Comparison of ENCODE assay signal across 8 mouse cellular contexts in the genomic region with DNA sequence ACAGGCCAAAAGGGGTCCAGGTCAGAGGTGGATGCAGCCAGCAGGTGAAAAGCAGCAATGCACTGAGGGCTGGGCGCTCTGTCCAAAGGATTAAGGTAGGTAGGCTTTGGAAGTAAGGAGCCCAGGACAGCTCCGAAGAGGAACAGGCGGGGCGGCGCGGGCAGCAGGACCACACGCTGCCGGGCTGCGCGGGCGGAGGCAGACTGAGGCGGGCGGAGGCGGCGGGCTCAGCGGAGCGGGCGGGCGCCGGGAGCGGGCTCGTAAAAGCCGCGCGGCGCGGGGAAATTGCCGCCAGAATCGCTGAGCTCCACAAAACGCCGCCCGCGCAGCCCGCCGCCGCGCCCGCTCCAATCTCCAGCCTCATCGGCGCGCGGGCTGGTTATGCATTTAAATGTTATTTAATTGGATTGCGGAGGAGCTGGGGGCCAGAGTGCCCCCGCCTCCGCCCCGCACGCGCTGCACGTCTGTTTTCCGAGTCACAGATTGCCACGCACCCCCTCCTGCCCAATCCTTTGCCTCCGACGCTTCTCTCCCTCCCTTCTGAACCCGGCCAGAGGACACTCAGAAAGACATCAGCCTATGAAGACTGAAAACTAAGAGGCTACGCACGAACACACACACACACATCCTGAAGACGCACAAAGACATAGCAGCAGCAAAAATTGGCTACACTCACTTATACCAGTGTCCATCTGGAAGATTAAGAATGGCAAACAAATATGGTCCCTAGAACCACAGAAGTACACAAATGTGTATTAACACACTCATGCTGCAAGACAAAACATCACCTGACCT. TPM values are rescaled to one million over a fixed set of nuclear protein-coding genes. Genes with fewer than 3 reads are reported as not detected.
DNase-seq lines count a peak whose midpoint lies in the region; ATAC-seq lines count a peak whose summit lies in the region.

No protein-coding gene starts in this region.

- 2% methylated on average over 57 of the region's 57 CpGs for WGBS in heart, embryonic 13.5 days
- 1% methylated on average over 56 of the region's 57 CpGs for WGBS in forebrain, embryonic 14.5 days
- WGBS in liver, embryonic 11.5 days: 1% methylated on average over 57 of the region's 57 CpGs

- peak overlapping the region; percentile 86 for H3K4me2 ChIP-seq in heart, embryonic 13.5 days
- H3K4me2 ChIP-seq in forebrain, embryonic 14.5 days (ENCODE audit: low read length): peak overlapping the region; percentile 68
- peak overlapping the region; percentile 58 for H3K4me2 ChIP-seq in liver, embryonic 11.5 days

- ATAC-seq in heart, embryonic 13.5 days (ENCODE audit: extremely low read depth, insufficient number of reproducible peaks, low FRiP score, low TSS enrichment): no peak
- ATAC-seq in forebrain, embryonic 14.5 days: peak; percentile 68
- ATAC-seq in liver, embryonic 11.5 days (replicated peaks; ENCODE audit: low FRiP score): no peak

- peaks cover 4% of the 10 kb centered on the region for H3K4me1 ChIP-seq in heart, embryonic 13.5 days
- peaks cover 10% of the 10 kb centered on the region for H3K4me1 ChIP-seq in forebrain, embryonic 14.5 days (ENCODE audit: control insufficient read depth, insufficient read depth, low read length)
- H3K4me1 ChIP-seq in liver, embryonic 11.5 days (replicated peaks; ENCODE audit: control insufficient read depth, insufficient read depth, low read length): no peaks in the 10 kb centered on the region

- intact Hi-C loops in heart, postnatal 25 days (cut with DNase I): no loop called here

- H3K27me3 ChIP-seq in heart, embryonic 13.5 days (replicated peaks): peaks cover 93% of the 10 kb centered on the region
- H3K27me3 ChIP-seq in forebrain, embryonic 14.5 days (replicated peaks; ENCODE audit: control insufficient read depth, insufficient read depth, low read length): peaks cover 16% of the 10 kb centered on the region
- peaks cover 75% of the 10 kb centered on the region for H3K27me3 ChIP-seq in liver, embryonic 11.5 days (replicated peaks; ENCODE audit: control insufficient read depth, insufficient read depth, low read length)

- peak overlapping the region; percentile 57 for H3K4me3 ChIP-seq in heart, embryonic 13.5 days
- peak overlapping the region; percentile 37 for H3K4me3 ChIP-seq in forebrain, embryonic 14.5 days (ENCODE audit: low read depth, low read length)
- peak overlapping the region; percentile 31 for H3K4me3 ChIP-seq in liver, embryonic 11.5 days (ENCODE audit: low read depth, low read length)

- no peak overlapping the region for H3K27ac ChIP-seq in heart, embryonic 13.5 days (replicated peaks)
- peak overlapping the region; percentile 50; the same call in 1 of the 2 replicates for H3K27ac ChIP-seq in forebrain, embryonic 14.5 days (ENCODE audit: low read depth, low read length)
- no peak overlapping the region for H3K27ac ChIP-seq in liver, embryonic 11.5 days (ENCODE audit: low read depth, low read length)

- H3K9ac ChIP-seq in heart, embryonic 13.5 days: peak overlapping the region; percentile 79
- H3K9ac ChIP-seq in forebrain, embryonic 14.5 days (ENCODE audit: low read length): peak overlapping the region; percentile 64
- H3K9ac ChIP-seq in liver, embryonic 11.5 days (ENCODE audit: low read depth, low read length): no peak overlapping the region

- no peak for DNase-seq in heart, postnatal 25 days (ENCODE audit: low spot score)
- DNase-seq in brain, embryonic 18.5 days (ENCODE audit: low read depth, low spot score): peak; percentile 40
- peak; percentile 77 for DNase-seq in forebrain, embryonic 14.5 days (ENCODE audit: low spot score)
- DNase-seq in kidney, postnatal 10 days: peak; percentile 68
- no peak for DNase-seq in liver, embryonic 11.5 days (ENCODE audit: low spot score)
- DNase-seq in right cerebral cortex, adult 2 months (ENCODE audit: low spot score in 2 of 2): peak; percentile 71 to 84
- DNase-seq in lung, postnatal 25 days (ENCODE audit: low spot score): no peak

- no peaks in the 10 kb centered on the region for H3K9me3 ChIP-seq in heart, embryonic 13.5 days
- no peaks in the 10 kb centered on the region for H3K9me3 ChIP-seq in forebrain, embryonic 14.5 days (replicated peaks; ENCODE audit: control insufficient read depth, low read length)
- H3K9me3 ChIP-seq in liver, embryonic 11.5 days (ENCODE audit: control insufficient read depth, low read length): no peaks in the 10 kb centered on the region

- no peaks in the 10 kb centered on the region for H3K36me3 ChIP-seq in heart, embryonic 13.5 days
- H3K36me3 ChIP-seq in forebrain, embryonic 14.5 days (ENCODE audit: control insufficient read depth, insufficient read depth, low read length): no peaks in the 10 kb centered on the region
- H3K36me3 ChIP-seq in liver, embryonic 11.5 days (ENCODE audit: control insufficient read depth, insufficient read depth, low read length): no peaks in the 10 kb centered on the region

RNA-seq across cellular contexts. Expression of gene Smug1, which starts 20.1 kb away (rescaled TPM):
- polyA plus RNA-seq in heart, embryonic 13.5 days (2015; fragmentation: Nextera tagmentation; extraction: Ambion mirVana): 15.8 and 16.2 TPM in 2 replicates
- 10 to 100 TPM; 12.2 to 14.1 TPM for total RNA-seq in heart, postnatal 25 days (2021)
- 25.3 and 26.5 TPM in 2 replicates for polyA plus RNA-seq in forebrain, embryonic 14.5 days (2014; fragmentation: Nextera tagmentation; extraction: Ambion mirVana)
- 12.8 and 13.3 TPM in 2 replicates for polyA plus RNA-seq in liver, embryonic 11.5 days (2014; fragmentation: Nextera tagmentation; extraction: Ambion mirVana)

Comparison
In these comparisons a context has a peak if more than half of its experiments do, and no peak if none do; other contexts are left out.
1. DNase-seq: peak in brain, embryonic 18.5 days (single experiment), forebrain, embryonic 14.5 days (single experiment), kidney, postnatal 10 days (single experiment) and right cerebral cortex, adult 2 months (2 of 2); none in heart, postnatal 25 days (single experiment), liver, embryonic 11.5 days (single experiment) and lung, postnatal 25 days (single experiment).
2. Peak in every context shown above with its lines, with median percentiles within 50 percentile points of each other: H3K4me2 ChIP-seq and H3K4me3 ChIP-seq.